Mouse (Mus musculus) cerebellum, adult 11 months (tissue): Measurements from ENCODE around the gene Plxna4.

Source experiments
- DNase-seq: peaks from one replicate; pipeline ENCODE4 v3.0.0; 2022

Plxna4 gene

DNA sequence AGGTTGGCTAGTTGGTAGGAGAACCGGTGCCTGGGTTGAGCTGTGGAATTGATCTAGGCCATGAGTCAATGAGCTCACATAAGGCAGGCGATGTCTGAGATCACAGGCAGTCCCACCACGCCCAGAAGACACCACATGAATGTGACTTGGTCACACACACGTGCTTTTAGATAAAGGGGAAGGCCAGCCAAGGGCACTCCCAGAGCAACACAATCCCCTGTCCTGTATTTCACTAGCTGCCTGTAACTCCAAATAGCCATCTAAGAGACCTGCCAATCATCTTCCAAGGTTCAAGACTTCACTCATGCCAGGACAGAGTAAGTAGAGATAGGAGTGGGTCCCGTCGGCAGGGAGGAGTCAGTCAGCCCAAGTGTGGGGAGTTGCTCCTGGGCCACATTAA lies 245.7 kb downstream of the Plxna4 start:
- no peak for DNase-seq

DNA sequence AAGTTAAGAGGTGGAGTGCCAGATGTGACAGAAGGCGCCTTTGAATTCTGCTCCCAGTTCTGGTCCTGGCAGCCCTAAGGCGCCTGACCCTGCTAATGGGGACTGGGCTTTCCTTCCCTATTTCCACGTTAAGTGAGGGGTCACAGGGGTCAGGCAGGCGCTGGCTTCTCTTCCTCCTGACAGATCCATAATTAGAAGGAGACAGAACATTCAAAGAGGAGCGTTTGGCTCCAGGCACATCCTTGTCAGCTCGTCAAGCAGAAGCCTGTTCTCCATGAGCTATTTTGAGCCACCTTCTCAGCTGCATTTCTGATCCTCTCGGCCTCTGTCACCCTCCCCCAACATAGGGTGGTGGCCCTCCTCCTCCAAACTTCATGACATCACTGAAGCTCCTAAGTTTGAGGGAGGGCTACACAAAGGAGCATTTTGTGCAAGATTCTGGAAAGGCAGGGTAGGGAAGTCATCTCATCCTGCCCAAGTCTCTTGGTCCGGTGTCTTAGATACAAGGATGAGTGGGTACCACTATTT lies 249.5 kb downstream of the Plxna4 start:
- no peak for DNase-seq

DNA sequence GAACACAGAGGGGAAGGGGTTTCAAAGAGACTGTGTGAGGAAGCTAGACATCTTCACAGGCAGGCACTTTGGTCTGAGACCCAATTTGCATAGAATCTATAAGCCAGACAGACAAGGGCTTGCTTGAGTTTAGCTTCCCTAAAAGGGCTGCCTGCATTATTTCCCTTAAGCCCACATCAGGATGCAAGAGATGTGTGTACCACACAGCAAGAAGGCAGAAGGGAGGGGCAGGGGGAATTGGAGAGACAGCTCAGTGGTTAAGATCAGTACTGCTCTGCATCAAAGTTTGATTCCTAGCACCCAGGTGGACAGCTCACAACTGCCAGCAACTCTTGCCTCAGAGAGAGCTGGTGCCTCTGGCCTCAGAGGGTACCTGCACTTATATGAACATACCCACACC lies 256.7 kb downstream of the Plxna4 start:
- no peak for DNase-seq

DNA sequence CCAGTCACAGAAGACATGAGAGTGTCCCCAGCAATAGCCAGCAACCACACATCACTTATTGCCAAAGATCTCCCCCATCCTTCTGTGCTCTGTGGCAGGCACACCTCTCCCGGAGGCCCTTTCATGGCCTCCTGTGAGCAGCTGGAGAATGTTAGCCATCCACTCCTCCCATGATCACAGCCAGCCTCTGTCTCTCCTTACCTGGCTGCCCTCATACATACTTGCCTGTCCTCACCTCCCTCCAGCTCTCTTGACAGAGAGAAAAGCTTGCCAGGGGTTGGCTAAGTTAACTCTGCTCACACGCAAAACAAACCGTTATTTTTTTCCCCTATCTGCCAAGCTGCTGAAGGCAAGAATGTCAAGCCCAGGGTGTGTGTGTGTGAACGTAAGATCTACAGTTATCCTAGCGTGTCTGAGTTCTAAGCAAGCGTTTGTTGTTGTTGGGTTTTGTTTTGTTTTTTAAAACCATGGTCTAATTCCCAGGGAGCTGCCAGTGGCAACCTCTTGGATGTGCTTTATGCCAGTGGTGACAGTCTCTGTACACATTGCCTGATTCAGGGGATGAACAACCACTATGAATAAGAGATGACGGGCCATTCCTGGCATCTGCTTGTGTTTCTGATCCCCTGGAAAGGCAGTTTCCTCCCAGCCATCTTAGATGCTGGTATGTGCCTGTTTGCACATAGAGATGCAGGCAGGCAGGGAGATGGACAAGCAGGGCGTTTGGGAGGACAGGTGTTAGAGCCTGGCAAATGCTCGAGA lies 257.8 kb downstream of the Plxna4 start:
- no peak for DNase-seq

DNA sequence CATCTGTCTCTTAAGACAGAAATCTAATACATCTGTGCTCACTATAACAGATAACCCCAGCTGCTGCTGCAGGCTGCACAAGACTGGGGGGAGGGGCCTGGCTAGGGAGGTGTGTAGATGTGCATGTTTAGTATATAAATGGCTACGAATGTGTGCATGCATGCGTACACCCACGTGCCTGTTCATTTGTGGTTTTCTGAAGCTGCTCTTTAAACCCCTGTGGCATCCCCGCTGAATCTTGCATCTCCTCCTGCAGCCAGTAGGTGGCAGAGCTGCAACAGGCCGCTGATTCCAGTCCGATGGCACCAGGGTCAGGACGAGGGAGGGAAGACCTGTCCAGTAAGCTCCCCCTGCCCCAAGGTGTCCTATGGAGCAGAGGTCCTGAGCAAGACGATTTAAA lies 260.0 kb downstream of the Plxna4 start:
- DNase-seq = peak; percentile 74

DNA sequence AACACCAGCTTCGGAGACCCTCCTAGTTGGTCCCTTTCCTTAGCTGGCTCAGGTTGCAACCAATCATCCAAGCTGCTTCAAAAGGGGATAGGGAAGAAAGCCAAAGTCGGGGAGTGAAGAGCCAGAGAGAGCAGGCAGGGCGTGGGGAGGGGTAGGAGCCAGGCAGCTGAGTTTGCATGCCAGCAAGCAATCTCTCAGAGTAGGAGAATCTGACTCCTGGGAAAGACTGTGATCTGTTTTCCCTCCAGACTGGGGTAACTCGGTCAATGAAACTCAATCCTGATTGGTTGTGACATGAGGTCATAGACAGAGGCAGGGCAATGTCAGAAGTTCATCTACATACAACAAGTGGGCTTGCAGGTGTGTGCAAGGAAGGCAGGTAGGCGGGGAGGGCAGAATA lies 260.8 kb downstream of the Plxna4 start:
- no peak for DNase-seq

DNA sequence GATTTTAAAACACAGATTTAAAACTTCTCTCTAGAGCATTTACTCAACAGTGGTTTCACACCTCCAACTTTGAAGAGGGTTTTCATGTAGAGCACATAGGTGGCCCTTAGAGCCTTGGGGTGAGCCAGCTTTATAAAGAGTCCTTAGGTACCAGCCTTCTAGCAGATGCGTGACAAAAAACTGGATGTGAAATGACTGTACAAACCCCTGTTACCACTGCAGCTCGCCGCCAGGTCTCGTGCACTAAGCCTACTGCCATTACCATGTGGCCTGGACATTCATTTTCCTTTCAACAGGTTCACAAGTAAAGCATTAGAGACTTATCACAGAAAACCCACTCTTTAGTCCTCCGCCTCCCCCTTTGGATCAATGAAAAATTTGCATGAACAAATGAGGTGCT lies 261.6 kb downstream of the Plxna4 start:
- no peak for DNase-seq

DNA sequence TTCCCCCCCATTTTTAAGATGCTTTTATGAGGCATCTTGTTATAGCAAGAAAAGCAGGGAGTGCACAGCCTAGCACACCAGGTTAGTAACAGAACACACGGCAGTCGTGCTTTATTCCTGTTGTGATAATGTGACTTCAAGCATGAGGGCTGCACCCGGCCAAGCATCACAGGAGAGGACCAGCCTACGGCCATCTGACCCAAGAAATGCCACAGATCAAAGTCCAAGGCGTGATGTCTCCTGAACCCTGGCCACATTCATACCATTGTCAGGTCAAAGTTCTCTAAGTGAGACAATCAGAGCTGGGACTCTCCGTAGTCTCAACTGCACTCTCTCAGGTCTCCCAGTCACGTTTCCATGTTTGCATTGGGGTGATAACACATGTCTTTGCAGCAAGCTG lies 262.1 kb downstream of the Plxna4 start:
- DNase-seq = no peak

DNA sequence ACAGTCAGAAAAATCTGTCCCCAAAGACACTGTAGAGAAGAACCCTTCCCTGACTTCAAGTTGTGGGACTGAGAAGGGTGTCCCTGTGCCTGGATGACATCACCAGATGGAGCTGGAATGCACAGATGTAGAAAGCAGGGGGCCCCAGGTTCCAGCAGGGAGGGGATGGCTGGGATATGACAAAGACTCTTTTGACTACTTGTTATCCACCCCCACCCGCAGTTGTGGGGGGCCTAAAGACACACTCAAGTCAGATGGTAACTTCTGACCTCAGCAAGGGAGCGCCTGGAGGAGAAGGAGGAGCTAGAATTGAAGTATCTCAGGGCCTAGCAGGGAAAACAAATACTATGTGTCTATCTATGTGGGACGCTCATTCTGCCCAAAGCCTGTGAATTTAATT lies 266.8 kb downstream of the Plxna4 start:
- no peak for DNase-seq

DNA sequence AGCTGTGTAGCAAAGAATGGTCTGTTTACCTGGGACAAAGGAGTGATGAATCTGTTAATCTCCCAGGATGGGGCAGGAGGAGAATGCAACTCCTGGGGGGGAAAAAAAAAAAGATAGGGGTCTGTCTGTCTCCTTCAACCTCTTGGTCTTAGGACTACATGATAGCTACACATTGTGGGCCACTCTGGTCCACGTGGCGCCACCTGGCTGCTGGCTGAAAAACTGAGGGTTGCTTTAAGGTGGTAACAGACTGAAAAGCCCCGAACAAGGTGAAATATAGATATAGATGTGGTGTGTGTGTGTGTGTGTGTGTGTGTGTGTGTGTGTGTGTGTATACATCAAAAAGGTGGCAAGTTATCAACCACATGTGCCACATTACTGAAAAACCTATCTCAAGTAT lies 267.7 kb downstream of the Plxna4 start:
- DNase-seq = no peak

DNA sequence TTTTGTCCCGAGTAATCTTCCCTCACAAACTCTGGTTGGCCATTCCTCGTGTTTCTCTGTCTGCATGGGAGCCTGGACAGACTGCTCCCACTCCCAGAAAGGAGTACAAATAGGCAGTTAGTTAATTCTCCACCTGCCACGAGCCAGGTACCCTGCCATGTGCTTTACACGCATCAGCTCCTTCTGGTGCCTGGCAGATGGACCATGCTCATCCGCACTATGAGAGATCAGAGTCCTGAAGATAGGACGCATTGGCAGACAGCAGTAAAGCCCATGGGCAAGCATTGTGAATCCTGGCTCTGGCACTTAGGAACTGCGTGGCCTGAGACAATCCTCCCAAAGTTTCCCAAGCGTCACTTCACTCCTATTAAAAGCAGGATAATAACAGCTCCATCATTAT lies 270.5 kb downstream of the Plxna4 start:
- DNase-seq = peak; percentile 56

DNA sequence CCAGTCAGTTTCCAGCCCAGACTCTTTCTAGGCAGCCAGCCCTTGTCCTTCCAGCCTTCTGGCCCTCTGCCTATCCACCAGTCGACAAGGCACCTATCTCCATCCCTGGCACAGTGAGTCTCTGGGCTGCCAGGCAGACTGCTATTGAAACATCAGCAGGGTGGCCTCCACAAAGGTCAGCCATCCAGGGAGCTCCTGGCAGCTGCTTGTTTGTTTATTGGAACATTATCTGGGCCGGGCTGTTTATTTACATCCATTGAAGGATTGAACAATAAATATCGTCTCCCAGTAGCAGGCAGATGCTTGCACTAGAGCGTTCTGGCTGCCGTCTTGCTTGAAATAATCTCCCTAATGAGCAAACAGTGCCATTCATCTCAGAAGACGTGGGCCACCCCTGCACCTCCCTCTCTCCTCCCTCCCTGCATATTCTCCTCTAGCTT lies 273.0 kb downstream of the Plxna4 start:
- no peak for DNase-seq

DNA sequence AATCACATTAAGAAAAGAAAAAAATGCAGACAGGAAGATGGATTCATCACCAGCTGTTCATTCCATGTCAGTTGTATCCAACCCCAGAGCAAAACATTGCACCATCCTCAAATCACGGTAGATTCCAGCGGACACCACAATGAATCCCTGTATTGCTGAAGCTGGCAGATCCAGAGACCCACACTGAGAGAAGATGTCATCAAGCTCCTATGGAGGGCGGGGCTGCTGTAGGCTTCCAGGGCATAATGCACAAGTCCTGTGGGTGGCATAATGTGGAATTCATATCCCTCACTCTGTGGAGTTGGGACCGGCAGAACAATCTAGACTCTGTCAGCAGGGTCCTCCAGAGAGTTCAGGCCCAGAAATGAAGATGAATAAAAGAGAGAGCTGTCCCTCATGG lies 278.8 kb downstream of the Plxna4 start:
- DNase-seq = no peak

DNA sequence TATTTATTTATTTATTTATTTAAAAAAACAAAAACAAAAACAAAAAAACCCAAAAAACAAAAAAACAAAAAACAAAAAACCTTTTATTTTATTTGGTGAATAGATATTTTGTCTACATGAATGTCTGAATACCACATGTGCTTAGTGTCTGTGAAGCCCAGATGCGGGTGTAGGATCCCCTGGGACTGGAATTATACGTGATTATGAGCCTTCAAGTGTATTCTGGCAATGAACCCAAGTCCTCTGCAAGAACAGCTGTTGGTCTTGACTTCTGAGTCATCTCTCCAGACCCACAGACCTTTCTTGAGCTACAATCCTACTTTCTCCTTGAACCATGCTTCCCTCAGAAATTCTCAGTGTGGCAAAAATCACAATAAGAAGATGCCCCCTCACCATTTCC lies 287.4 kb downstream of the Plxna4 start:
- no peak for DNase-seq

DNA sequence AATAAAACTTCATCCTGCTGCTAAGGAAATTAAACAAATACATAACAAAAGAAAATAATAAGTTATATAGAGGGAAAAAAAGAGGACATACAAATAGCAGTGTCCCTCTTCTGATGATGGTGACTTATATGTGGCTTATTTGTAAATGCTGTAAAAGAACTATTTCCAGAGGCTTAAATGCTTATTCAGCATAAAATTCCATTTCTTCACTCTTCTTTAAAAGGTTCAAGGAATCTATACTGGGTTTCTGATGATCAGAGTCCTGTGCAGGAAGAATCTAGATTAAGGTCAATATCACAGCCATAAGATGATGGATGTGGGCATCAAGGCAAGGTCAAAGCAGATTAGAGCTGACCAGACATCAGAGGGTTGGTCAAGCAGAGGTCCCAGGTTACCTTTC lies 306.5 kb downstream of the Plxna4 start:
- DNase-seq = no peak

DNA sequence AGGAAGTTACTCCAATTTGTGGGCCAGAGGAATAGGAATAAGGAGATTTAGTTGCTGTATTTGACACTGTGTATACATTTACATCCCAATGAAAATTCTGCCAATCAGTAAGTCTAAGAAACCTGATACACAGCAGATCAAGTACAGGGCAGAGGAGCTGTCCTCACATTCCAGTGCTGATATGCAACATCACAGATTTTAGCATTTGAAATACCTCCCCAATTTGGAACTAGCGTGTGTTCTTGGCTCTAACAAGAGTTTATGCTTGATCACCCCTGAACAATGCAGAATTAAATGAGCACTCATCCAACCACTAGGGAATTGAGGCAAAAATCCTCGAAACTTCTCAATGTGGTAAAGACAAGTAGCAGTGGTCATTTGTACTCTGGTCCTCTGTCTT lies 307.3 kb downstream of the Plxna4 start:
- no peak for DNase-seq

DNA sequence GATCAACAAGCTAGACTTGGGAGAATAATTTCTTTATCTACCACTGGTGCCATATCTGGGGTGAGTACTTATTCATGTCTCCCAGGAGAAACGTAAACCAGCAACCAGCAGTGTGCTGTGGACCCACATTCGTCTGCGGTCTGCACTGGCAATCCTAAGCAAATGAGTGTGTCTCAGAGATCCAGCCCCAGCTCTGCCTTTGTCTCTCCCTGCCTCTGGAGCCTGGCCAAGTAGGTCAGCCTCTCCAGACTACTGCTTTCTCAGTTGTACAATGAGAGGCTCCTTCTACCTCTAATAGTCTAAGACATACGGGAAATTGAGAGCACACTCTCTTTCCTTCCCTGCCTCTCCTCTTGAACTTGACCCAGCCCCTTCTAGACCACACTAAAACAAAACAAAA lies 316.5 kb downstream of the Plxna4 start:
- DNase-seq = peak; percentile 41

DNA sequence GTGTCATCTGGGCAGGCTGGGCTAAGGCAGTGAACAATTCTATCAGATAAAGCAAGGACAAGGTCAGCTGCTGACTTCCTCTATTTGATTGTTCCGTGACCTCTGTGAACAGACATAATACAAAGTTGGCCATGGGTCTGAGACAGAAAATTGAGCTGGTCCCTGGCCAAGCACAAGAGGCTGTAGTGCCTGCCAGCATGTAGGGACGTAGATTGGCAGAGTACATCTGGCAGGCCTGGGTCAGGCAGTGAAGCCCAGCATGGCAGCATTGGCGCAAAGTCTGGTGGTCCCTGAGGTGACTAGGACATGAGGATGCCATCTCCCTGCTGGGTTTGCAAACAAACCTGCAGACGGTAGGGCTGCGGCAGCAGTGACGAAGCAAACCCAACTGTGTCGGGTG lies 321.9 kb downstream of the Plxna4 start:
- DNase-seq = no peak

DNA sequence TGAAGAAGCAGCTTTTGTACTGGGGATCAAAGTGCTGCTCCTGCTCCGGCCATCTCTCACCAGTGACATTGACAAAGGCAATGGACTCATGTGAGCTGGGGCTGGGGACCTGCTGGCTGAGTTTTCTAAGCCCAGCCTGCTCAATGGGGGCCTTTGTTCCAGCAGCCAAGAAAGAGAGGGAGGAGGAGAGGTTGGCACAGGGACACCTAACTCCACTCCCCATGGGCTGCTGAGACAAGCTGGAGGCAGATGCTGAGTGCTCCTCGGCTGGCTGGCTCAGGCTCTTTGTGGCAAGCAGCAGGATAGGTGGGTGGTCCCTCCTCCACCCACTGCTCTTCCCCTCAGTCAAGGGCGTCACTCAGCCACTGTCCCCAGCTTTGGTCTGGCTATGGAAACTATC lies 326.7 kb downstream of the Plxna4 start:
- DNase-seq = no peak

DNA sequence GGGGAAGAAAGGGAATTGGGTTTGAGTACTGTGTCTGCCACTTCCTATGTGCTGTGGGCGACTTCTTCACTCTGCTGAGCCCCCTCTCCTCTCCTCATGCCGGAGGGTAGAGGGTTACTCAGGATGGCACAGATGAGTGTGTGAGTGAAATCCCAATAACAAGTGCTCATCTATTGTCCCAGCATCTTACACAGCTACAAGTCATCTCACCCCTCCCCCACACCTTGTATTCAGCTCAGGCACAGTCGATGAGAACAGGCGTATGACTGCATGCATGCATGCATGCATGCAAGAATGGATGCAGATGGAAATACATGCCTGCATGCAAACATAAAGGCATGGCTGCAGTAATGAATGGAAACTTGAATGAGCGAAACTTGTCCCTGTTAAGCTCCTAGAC lies 327.7 kb downstream of the Plxna4 start:
- no peak for DNase-seq

DNA sequence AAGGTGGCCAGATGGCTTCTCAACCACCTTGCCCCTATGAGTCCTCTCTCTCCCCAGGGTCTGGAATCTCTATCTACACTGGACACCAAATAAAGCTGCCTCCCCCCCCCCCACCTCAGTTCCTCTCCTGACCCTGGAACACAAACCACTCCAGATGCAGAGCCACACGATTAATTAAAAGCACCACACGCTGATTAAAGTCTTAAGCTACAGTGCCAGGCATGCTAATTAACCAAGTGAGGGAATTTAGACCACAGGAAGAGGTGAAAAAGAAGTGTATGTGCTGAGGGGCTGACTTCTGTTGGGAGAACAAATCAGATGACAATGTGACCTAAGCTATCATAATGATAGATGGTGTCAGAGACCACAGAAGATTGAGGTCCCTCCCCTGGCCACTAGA lies 332.8 kb downstream of the Plxna4 start:
- no peak for DNase-seq

DNA sequence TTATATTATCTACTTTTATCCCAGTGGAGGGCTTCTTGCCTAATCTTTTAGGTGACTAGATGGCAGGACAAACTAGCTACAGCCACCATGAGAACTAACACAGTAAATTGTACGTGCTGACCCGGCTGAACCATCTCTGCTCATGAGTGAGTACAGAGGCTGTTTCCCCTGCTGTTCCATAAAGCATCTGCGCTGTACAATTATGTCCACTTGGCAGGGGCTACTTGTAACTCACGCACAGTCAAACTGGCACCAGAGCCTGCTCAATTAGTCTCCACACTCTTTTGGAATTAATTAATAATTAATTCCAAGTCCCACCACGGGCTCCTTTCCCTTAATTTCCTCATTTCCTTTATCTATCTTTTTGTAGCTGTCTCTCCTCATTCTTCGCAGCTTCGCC lies 335.8 kb downstream of the Plxna4 start:
- no peak for DNase-seq

DNA sequence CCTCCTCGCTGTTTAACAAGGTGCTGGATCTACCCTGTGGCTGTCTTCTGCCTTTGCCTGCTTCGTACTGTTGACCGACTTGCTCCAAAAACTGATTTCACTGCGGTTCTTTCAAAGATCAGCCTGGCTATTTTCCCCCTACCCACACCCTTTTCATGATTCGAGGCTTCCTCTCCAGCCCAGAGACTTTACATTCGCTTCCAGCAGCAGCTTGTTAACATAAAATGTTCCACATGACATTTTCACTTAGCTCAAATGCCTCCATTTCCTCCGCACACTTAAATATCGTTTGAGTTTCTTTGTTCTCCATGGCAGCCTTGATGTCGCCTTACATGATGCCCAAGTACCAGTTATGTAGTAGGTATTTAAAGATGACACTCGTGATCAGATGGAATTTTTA lies 336.3 kb downstream of the Plxna4 start:
- no peak for DNase-seq

DNA sequence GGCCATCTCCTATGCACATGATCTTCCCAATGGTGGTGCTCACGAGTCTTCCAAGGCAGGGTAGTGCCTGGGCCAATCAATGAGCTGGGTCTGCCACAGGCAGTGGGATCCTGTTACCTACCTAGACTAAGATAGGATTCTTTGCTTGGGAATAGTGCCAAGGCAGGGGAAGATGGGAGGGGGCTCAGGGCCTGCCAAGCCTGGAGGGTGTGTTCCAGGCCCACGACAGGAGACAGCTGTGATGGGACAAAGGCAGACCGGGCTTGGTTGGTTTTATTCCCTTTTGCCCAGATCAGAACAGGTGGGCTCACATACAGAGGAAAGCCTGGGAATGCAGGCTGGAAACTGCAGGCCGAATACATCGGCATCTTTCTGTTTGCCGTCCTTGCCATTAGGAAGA lies 342.0 kb downstream of the Plxna4 start:
- DNase-seq = no peak

DNA sequence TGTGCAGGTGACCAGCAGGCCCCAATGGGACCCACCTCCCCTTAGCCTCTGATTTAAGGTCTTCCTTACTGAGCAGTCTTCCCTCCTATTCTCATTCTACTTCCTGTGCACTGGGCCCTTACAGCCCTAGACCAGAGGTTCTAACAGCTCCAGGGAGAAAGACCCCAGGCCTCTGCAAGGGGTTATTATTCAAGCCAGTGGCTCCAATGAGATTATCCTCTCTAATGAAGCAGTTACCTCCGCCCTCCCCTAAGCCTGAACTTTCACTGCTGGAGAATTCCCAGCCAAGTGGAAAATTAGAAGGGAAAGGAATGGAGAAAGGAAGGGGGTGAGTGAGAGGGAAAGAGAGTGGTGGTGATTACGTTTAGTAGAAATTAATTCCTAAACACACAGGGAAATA lies 345.0 kb downstream of the Plxna4 start:
- DNase-seq = no peak
